Mouse (Mus musculus) left cerebral cortex, adult 2 months (tissue): Measurements from ENCODE around the gene Tprg. TPM values are rescaled to one million over a fixed set of nuclear protein-coding genes. Genes with fewer than 3 reads are reported as not detected.
A peak's percentile ranks its signal among the peaks of the same experiment; 100 is the strongest.

Experiments used
- DNase-seq, 2 experiments: peaks; one replicate each; pipeline ENCODE4 v3.0.0; 2021 to 2022; ENCODE audit warnings: low spot score in 2 of 2, mixed read lengths in 1 of 2; ENCODE audit errors: extremely low spot score in 1 of 2
- H3K27ac ChIP-seq: fragments of 200-600 bp; 2 replicates; pipeline ENCODE4 v1.8.1; 2022
- H3K4me3 ChIP-seq: fragments of 200-600 bp; 2 replicates; pipeline ENCODE4 v1.8.1; 2022
- CTCF ChIP-seq: fragments of 200-600 bp; IDR thresholded peaks from 2 replicates; pipeline ENCODE4 v1.8.1; 2022; ENCODE audit warnings: antibody characterized with exemption, mild to moderate bottlenecking, moderate library complexity
- intact Hi-C: fragments of 180-260 bp; cut with DNase I; formaldehyde crosslinking; loops from one replicate; pipeline ENCODE4 v1.15.1; 2025
- total RNA-seq, 2 experiments: library from RNA; stranded (reverse); gene quantifications; 2 replicates each; pipeline ENCODE4 v1.2.3; 2021

The Tprg gene
- total RNA-seq, 2 experiments from 2014 or later: not detected

GRCm38 (mm10) chr16:25265177-25265576 lies 21.4 kb upstream of the Tprg start:
- intact Hi-C loops: loop anchor here (1.0 to 10.0 kb wide), 5 partner anchors 49 to 440 kb away; no protein-coding TSS in a partner anchor
- DNase-seq: peak; percentile 20 to 57

DNA sequence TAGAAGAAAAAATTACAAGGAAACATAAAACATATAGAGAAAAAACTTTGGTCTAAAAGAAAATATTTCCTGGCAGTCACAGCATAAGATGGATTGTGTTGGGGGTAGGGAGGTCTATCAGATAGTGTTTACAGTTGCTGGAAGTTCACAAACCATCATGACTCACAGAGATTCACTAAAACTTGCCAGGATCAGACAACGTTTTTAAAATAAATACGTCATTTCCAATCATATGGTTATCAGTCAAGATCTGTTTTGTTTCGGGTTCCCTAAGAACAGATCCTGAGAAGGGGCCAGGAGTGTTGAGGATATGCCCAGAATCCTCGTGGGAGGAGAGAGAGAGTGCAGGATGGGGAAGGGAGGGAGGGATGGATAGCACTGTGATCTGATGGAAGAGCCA lies 18.3 kb upstream of the Tprg start:
- TF ChIP-seq CTCF: no peak
- intact Hi-C loops: loop anchor here (5.0 to 10.0 kb wide), 2 partner anchors 301 to 443 kb away; no protein-coding TSS in a partner anchor
- no peak for DNase-seq
- H3K27ac ChIP-seq: no peak overlapping the region
- H3K4me3 ChIP-seq: no peak overlapping the region

More at GRCm38 (mm10) chr16:25265177-25265576, 21.4 kb upstream of the Tprg start:
- Histone ChIP-seq H3K27ac (no peak overlapping the region), H3K4me3 (no peak overlapping the region)
- TF ChIP-seq CTCF: no peak

- DNase-seq: no peak
These were observed 4.1 kb upstream of the Tprg start for GRCm38 (mm10) chr16:25282563-25282962.

GRCm38 (mm10) chr16:25293753-25294152 lies 7.1 kb downstream of the Tprg start:
- no peak for DNase-seq
- intact Hi-C loops: no loop called here
- Histone ChIP-seq H3K4me3 (no peak overlapping the region), H3K27ac (no peak overlapping the region)
- TF ChIP-seq CTCF: no peak

More at GRCm38 (mm10) chr16:25282563-25282962, 4.1 kb upstream of the Tprg start:
- H3K4me3 ChIP-seq: no peak overlapping the region
- intact Hi-C loops: no loop called here
- TF ChIP-seq CTCF: no peak
- H3K27ac ChIP-seq: no peak overlapping the region

DNA sequence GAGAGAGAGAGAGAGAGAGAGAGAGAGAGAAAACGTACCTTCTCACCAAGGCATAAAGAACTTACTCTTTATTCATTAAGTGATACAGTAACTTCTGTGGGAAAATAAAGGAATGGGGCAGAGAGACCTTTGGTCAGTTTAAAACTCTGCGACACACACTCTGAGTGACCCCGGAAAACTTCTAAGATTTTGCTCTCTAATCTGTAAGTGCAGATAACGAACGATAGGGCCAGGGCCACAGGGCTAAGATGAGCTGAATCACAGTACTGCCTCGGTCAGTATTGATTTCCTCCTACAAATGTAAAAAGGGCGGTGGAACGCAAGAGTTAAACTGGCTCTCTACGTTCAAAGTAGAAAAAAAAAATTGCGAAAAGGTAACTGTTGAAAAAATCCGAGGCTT lies 8.9 kb downstream of the Tprg start:
- Histone ChIP-seq H3K4me3 (no peak overlapping the region), H3K27ac (no peak overlapping the region)
- no peak for DNase-seq
- TF ChIP-seq CTCF: no peak
- intact Hi-C loops: no loop called here

DNA sequence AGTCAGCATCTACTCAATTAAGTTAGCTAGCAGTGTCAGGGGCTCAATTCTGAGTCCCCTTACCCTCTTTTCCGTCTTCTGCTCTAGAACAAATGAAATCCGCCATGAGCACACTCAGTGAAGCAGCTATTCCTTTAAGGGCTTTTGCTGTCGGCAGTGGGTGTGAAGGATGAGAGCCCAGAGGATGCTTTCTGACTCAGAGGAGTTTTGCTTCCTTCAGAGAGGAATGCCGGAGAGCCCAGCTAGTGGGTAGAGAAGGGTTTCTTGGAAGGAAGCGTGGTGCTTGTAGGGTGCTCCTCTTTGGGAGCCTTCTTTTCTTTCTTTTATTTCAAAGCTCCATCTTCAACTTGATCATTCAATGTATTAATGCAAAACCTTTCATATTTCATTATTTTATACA lies 10.1 kb downstream of the Tprg start:
- intact Hi-C loops: no loop called here
- no peak overlapping the region for H3K4me3 ChIP-seq
- no peak overlapping the region for H3K27ac ChIP-seq
- DNase-seq: no peak
- no peak for TF ChIP-seq CTCF

GRCm38 (mm10) chr16:25298204-25298603 lies 11.6 kb downstream of the Tprg start:
- TF ChIP-seq CTCF: no peak

DNA sequence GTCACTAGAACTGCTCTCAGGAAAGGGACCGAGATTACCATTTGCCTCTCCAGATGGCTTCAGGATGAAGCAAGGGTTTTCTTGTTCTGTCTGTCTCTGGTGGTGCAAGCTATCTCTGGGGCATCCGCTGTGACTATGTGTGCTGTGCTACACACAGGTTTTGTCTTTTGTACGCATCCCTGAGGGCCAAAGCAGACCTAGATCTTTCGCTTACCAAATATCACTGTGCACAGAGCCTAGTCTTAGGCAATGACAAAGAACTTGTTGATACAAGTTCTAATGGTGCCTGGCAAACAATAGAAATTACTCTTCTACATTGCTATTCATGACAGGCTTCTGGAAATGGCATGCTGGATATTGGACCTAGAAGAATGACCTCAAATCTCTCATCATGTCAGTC lies 16.0 kb downstream of the Tprg start:
- intact Hi-C loops: no loop called here
- DNase-seq: no peak
- H3K27ac ChIP-seq: no peak overlapping the region
- H3K4me3 ChIP-seq: no peak overlapping the region
- TF ChIP-seq CTCF: no peak

More at GRCm38 (mm10) chr16:25298204-25298603, 11.6 kb downstream of the Tprg start:
- H3K4me3 ChIP-seq: no peak overlapping the region
- intact Hi-C loops: no loop called here
- no peak for DNase-seq
- H3K27ac ChIP-seq: no peak overlapping the region

DNA sequence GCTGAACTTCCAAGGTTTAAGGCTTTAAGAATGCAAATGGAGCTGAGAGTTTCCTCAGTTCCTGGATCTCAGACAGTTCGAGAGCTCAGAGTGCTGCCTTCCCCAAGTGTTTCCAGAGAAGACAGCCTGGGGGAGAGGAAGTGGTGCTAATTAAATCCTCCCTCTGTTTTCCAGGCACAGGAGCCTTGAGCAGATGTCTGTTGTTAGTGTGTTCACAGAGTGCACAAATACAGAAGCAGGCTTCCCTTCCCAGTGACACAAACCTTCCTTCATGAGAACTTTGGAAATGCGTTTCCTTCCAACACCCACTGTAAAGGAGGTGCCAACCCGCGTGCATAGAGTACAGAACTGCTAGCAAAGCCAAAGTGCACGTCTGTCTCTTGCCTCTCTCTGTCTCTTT lies 27.4 kb downstream of the Tprg start:
- H3K27ac ChIP-seq: no peak overlapping the region
- H3K4me3 ChIP-seq: no peak overlapping the region
- intact Hi-C loops: loop anchor here (1.0 to 10.0 kb wide), 6 partner anchors 49 to 509 kb away; no protein-coding TSS in a partner anchor
- DNase-seq: peak; percentile 40 to 46
- no peak for TF ChIP-seq CTCF

GRCm38 (mm10) chr16:25315090-25315489 lies 28.5 kb downstream of the Tprg start:
- Histone ChIP-seq H3K4me3 (no peak overlapping the region), H3K27ac (no peak overlapping the region)
- no peak for DNase-seq
- intact Hi-C loops: loop anchor here (2.0 to 10.0 kb wide), 2 partner anchors 60 to 510 kb away; no protein-coding TSS in a partner anchor
- no peak for TF ChIP-seq CTCF

- intact Hi-C loops: no loop called here
- H3K27ac ChIP-seq: no peak overlapping the region
- H3K4me3 ChIP-seq: no peak overlapping the region
- no peak for TF ChIP-seq CTCF
- DNase-seq: no peak
These were observed 39.1 kb downstream of the Tprg start for GRCm38 (mm10) chr16:25325631-25326238.

DNA sequence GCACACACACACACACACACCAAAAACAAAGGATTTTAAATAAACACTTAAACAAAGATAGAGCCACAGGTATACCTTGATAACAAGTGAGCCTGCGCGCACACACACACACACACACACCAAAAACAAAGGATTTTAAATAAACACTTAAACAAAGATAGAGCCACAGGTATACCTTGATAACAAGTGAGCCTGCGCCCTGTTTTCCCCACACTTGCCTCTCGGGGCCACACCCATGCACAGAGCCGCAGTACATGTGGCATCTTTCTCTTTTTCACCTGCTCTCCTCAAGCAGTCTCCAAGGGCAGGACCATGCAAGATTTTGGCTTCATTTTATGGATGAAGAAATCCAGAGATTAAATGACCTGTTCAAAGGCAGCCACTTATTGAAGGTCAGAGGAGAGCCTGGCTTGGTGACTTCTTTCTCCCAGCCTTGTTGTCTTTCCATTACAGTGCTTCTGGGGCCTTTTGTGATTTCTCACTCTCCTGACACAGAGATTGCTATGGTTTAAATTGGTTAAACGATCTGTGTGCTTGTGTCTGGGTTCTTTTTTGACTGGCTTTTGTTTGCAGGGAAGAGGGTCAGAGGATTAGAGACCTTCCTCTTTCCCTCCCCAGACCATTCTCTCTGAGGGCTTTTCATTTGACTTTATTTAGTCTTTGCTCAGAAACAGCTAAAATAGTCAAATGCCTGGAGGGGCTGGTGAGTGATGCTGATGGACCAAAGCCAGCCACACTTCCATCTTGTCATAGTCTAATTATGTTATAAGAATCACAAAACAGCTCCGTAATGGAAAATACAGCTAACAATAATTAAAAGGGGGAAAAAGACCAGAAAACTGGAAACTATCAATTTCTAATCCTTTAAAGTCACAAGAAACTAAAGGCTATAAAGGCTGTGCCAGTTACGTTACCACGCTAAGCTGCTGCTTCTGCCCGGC lies 46.9 kb downstream of the Tprg start:
- no peak for TF ChIP-seq CTCF
- intact Hi-C loops: no loop called here
- Histone ChIP-seq H3K4me3 (no peak overlapping the region), H3K27ac (no peak overlapping the region)
- no peak for DNase-seq
